Mouse (Mus musculus) MN1 (cell line): ENCODE results near the gene Fam210b.

ENCODE experiments used
- DNase-seq: peaks from one replicate; pipeline ENCODE4 v3.0.0-alpha.2; 2016; ENCODE audit warnings: low spot score

The Fam210b gene

GRCm38 (mm10) chr2:172350773-172351172, 5.4 kb downstream of the Fam210b start:
- no peak for DNase-seq

GRCm38 (mm10) chr2:172353218-172353617, 7.9 kb downstream of the Fam210b start:
- DNase-seq: no peak

- DNase-seq: no peak
Measured at GRCm38 (mm10) chr2:172354761-172355160, 9.4 kb downstream of the Fam210b start.

GRCm38 (mm10) chr2:172355833-172356232, 10.5 kb downstream of the Fam210b start:
- no peak for DNase-seq

GRCm38 (mm10) chr2:172363176-172363575, 17.8 kb downstream of the Fam210b start:
- DNase-seq: no peak

GRCm38 (mm10) chr2:172370411-172371223, 25.3 kb downstream of the Fam210b start, which contains the start of the genes Aurka and Cstf1:
TSS of gene Aurka (minus strand) at chr2:172370535.
TSS of gene Cstf1 (plus strand) at chr2:172370681.
- DNase-seq: peak; percentile 97

- no peak for DNase-seq
Measured at GRCm38 (mm10) chr2:172371258-172371657, 25.9 kb downstream of the Fam210b start.

- DNase-seq: no peak
Measured at GRCm38 (mm10) chr2:172376551-172376950, 31.2 kb downstream of the Fam210b start.

GRCm38 (mm10) chr2:172376999-172377515, 31.7 kb downstream of the Fam210b start:
- DNase-seq: no peak

GRCm38 (mm10) chr2:172378332-172378731, 33.0 kb downstream of the Fam210b start:
- peak; percentile 54 for DNase-seq

- no peak for DNase-seq
Measured at GRCm38 (mm10) chr2:172380513-172380912, 35.1 kb downstream of the Fam210b start.

- DNase-seq: no peak
Measured at GRCm38 (mm10) chr2:172381341-172381740, 36.0 kb downstream of the Fam210b start.

- no peak for DNase-seq
Measured at GRCm38 (mm10) chr2:172381898-172382297, 36.5 kb downstream of the Fam210b start.

GRCm38 (mm10) chr2:172384715-172385114, 39.4 kb downstream of the Fam210b start:
- DNase-seq: no peak

GRCm38 (mm10) chr2:172390341-172390740, 45.0 kb downstream of the Fam210b start:
- no peak for DNase-seq

GRCm38 (mm10) chr2:172392041-172392521, 46.7 kb downstream of the Fam210b start:
- no peak for DNase-seq

- DNase-seq: peak; percentile 30
Measured at GRCm38 (mm10) chr2:172393391-172394051, 48.2 kb downstream of the Fam210b start, which contains the start of gene Cass4. TSS of gene Cass4 (plus strand) at chr2:172393794.

- DNase-seq: no peak
Measured at GRCm38 (mm10) chr2:172394052-172394392, 48.7 kb downstream of the Fam210b start.

- DNase-seq: no peak
Measured at GRCm38 (mm10) chr2:172394671-172395070, 49.3 kb downstream of the Fam210b start.

- DNase-seq: no peak
Measured at GRCm38 (mm10) chr2:172395961-172396360, 50.6 kb downstream of the Fam210b start.

GRCm38 (mm10) chr2:172399901-172400300, 54.5 kb downstream of the Fam210b start:
- DNase-seq: no peak

GRCm38 (mm10) chr2:172401116-172401825, 55.9 kb downstream of the Fam210b start:
- no peak for DNase-seq
